Mouse (Mus musculus) adrenal gland (tissue): Measurements from ENCODE around the gene Ppp2r5d.

ENCODE experiments used
- intact Hi-C: fragments of 180-260 bp; cut with DNase I; formaldehyde crosslinking; loops from one replicate; pipeline ENCODE4 v1.15.1; 2025

Gene Ppp2r5d

DNA sequence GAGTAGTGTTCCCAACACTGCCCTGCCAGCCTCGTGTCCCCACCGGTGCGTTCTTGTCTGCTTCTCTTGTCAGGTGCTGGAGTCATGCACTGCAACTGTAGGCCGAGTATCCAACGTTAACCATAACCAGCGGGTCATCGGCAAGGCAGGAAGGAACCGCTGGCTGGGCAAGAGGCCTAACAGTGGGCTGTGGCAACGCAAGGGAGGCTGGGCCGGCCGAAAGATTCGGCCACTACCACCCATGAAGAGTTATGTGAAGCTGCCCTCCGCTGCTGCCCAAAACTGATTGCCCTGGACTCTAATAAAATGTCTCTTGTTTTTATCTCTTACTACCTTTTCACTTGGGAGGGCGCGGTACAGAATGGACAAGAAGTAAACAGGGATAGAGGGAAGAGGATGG lies 55.1 kb downstream of the Ppp2r5d start:
- intact Hi-C loops, result loop anchor here (10.0 kb wide), 1 partner anchor 55 kb away; the partner anchor contains the start of gene Ppp2r5d

DNA sequence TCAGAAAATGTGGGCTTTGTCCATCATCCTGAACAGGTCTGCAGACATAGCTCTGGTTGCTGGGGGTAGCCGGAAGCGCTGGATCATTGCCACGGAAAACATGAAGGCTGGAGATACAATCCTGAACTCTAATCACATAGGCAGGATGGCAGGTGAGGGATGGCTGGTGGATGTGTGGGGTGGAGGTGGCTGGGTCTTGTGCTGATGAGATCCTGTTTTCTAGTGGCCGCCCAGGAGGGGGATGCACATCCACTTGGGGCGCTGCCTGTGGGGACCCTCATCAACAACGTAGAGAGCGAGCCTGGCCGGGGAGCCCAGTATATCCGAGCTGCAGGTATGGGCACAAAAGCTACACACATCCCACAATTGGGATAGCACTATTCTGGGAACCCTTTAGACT lies 56.5 kb downstream of the Ppp2r5d start:
- intact Hi-C loops, result no loop called here

DNA sequence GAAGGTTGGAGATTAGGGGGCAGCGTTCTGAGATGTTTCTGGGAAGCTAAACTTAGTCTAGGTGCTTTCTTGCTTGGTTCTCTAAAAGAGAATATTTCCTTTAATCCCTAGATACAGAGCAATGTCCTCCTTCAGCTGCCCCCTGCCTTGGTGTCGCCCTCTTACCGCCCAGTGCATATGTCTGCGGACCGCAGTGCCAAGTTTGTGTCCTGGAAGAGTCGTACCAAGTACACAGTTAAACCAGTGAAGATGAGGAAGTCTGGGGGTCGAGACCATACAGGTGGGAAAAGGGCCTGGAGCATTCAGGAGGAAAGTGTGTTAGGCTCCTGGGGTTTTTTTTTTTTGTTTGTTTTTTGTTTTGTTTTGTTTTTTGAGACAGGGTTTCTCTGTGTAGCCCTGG lies 57.6 kb downstream of the Ppp2r5d start:
- intact Hi-C loops, result no loop called here

DNA sequence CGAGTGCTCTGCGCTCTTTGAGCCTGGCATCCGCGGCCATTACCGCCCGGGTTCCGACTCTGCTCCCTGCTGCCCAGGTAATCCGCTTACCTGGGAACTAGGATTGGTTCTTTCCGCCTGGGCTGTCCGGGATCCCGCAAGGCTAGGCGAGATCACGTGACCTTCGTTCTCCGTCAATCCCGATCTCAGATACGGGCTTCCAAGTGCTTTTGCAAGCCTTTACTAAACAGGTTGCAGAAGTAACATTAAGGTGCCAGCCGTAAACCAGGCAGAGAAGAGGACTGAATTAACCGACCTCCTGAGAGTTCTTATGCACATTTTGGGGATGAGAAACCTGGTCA lies 58.6 kb downstream of the Ppp2r5d start:
- intact Hi-C loops, result no loop called here

DNA sequence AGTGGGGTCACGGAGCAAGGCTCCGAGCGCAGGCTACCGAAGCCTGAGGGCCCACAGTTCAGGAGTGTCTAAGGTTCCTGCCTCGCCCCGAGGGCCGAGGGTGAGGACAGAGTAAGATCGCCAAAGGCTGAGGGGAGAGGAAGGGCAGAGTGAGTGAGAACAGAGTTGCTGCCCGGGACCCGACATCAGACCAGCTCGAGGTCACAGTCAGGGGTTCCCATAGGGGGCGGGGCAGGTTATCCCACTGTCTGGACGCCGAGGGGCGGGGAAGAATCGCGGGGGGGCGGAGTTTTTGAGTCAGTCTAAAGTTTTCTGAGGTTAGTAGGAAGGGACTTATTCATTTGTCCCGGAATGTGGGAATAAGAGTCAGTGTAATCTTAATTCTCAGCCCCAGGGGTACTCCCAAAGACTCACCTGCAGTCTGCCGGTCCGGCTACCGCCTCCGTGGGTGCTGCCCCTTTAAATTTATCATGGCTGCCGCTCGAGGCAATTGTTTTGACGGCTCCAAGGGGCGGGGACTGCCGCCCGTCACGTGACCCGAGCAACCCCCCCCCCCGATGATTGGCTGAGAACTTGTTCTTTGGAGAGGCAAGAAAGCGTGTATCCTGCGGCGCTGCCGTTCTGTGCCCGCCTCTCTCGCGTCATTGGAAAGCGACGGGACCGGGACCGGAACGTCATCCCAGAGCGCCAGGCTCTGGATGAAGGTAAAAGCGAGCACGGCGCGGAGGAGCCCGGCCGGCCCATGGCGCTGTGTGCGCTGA lies 59.2 kb downstream of the Ppp2r5d start, which contains the start of the genes Klc4 and Mrpl2:
Gene Klc4, minus strand, starts transcription at position 462 of the 761 bp plus-strand sequence.
Gene Mrpl2, plus strand, starts transcription at position 669 of the 761 bp plus-strand sequence.
- intact Hi-C loops, result no loop called here

DNA sequence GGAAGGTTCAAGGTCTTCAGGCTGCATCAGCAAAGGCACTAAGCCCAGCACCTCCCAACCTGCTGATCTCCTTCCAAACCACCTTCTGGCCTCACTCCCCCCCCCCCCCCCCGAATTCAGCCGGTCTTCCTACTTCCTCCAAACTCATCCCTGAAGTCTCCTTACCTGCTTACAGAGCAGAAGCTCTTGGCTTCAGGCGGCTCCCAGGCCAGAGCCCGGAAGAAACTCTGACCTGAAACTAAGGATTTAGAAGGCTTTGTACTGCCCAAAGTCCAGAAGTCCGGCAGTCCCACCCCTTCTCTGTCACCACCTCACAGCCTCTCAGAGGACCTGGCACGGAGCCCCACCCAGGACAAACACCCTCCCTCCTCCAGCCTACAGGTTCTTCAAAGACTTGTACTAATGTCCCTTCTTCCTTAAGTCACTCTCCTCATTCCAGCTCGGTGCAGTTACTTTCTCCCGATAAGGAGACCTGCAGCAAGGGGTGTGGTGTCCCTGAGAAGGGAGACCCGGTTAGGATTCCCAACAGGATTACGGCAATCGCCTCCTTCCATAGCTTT lies 59.9 kb downstream of the Ppp2r5d start:
- intact Hi-C loops, result no loop called here

DNA sequence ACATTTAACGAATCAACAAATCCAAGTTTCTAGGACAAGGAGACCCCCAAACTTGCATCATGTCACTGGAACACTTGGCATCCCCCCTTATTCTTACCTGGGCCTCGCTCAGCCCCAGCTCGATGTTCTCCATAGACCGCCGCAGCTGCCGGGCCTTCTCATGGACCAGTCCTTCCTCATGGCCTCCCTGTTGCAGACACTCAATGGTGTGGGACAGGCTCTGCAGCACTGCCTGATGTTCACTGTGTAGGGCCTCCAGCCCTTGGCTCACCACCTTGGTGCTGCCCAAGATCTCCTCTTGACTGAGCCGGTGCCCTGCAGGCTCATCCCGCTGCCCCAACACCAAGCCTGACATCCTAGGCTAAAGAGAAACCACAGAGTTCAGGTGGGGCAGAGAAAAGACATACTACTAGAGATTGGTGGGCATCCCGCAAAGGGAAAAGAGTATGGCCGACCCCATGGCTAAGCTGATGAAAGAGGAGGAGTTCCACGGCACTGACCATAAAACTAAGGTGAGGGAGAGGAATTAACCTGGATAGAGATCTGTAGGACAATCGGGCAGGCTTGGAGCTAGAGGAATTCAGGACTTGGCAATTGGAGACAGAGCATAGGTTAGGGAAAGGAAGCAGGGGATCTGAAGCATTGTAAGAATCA lies 60.6 kb downstream of the Ppp2r5d start:
- intact Hi-C loops, result no loop called here

DNA sequence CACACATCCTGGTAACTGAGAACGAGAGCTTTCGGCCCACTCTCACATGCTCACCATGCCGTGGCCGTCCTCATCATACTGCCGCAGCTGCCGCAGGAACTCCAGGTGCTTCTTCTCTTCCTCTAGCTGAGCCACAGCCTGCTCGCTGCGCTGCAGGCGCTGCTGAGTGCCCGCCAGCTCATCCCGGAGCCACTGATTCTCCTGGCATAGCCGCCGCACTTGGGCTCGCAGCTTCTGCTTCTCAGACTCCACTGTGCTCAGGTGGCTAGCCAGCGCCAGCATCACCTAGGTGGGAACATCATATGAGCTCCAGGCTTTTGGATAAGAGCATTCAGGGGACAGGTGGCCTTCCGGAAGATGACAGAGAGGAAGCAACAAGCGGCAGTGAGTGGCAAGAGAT lies 62.9 kb downstream of the Ppp2r5d start:
- intact Hi-C loops, result no loop called here

DNA sequence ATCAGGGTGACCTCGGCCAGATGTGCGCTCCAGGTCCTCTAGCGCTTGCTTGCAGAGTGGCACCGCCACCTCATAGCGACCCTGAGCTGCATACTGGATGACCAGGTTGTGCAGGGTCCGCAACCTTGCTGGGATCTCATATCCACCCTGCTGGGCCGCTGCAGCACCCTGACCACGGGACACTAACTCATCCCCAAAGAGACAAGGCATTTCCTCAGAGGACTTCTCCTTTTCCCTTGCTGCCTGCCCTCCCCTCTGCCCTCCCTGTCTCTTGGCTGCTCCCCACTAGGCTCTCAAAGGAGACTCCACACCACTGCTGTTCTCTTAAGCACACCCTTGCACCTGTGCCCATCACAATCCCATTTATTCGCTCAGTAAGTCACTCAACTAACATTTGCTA lies 65.0 kb downstream of the Ppp2r5d start:
- intact Hi-C loops, result loop anchor here (5.0 kb wide), 1 partner anchor 38 kb away; no protein-coding TSS in a partner anchor

DNA sequence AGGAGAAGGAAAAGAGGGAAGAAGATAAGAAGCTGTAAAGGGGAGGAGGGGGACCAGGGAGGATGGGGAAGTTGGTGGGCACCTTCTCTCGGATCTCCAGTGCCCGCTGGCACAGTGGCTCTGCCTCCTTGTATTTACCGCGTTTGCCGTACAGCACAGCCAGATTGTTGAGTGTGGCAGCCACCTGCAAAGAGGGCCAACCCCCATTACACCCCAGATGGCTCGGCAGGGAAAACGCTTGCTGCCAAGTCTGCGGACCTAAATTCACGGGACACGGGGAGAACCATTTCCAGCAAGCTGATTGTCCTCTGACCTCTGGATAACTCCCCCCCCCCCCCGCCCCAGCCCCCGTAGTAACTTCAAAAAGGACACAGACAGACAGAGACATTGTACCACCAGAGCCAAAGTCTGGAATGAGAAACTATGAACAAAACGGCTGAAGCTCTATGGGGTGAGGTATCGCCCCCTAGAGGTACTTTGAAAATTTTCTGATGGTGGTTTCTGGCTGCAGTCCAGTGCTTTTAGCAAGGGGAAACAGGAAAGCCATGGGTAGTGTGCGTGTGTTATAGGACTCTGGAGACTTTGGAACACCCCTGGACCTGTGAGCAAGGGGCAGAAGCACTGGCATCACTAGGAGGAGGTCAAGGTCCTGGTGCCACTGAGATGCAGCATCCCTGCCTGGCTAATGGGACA lies 67.9 kb downstream of the Ppp2r5d start:
- intact Hi-C loops, result loop anchor here (2.0 to 5.0 kb wide), 2 partner anchors 35 to 112 kb away; no protein-coding TSS in a partner anchor
